Mouse (Mus musculus): ENCODE data around the gene Mtus2. TPM values are rescaled to one million over a fixed set of nuclear protein-coding genes. Genes with fewer than 3 reads are reported as not detected.

The Mtus2 gene
- polyA plus RNA-seq, 1 experiment from 2014 or later = 5.5 TPM

DNA sequence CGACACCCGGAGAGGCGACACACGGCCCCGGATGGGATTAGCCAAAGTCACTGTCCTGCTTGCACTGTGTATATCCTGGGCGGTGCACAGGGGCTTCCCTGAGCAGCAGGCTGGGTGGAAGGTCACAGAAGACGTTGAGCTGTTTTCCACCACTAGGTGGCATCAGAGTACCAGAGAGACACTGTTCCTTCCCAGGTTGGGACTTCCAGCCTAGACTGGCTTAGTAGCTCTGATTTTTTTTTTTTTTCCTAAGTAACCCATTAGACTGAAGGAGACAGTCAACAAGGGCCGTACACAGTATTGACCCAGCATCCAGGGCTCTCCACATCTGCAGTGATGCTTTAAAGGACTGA lies 375.5 kb downstream of the Mtus2 start:
- H3K9ac ChIP-seq (replicated peaks; ENCODE audit: low read depth) = no peak overlapping the region
- no peaks in the 10 kb centered on the region for H3K9me3 ChIP-seq (ENCODE audit: low read length)
- no peaks in the 10 kb centered on the region for H3K36me3 ChIP-seq (ENCODE audit: insufficient read depth, low read length)
- H3K27me3 ChIP-seq (replicated peaks; ENCODE audit: insufficient read depth, low read length) = no peaks in the 10 kb centered on the region
- WGBS = 15% methylated on average over 8 of the region's 8 CpGs
- TF ChIP-seq CTCF (IDR thresholded peaks at IDR 0.05) (peak; percentile 95), EP300 (IDR thresholded peaks at IDR 0.05) (no peak)
- no peaks in the 10 kb centered on the region for H3K4me1 ChIP-seq (ENCODE audit: insufficient read depth, low read depth, low read length)
- no peak overlapping the region for H3K27ac ChIP-seq (ENCODE audit: low read length)
- ATAC-seq (peak; percentile 87), DNase-seq (ENCODE audit: low spot score) (peak; percentile 91)
- H3K4me2 ChIP-seq (replicated peaks; ENCODE audit: low read depth, low read length) = no peak overlapping the region
- no peak overlapping the region for H3K4me3 ChIP-seq (ENCODE audit: low read depth, low read length)

DNA sequence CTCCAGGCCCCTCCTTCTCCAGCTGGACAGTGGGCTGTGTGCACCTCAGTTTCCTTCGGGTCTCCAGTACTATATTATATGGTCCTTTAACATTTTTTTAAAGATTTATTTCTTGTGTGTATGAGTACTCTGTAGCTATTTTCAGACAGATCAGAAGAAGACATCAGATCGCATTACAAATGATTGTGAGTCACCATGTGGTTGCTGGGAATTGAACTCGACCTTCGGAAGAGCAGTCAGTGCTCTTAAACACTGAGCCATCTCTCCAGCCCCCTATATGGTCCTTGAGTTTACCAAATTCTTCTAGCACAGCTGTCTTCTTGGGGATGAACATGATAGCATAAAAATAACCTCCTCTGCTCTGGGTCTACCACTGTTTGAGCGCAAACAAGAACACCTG lies 382.0 kb downstream of the Mtus2 start:
- ATAC-seq = no peak
- no peak overlapping the region for H3K4me2 ChIP-seq (replicated peaks; ENCODE audit: low read depth, low read length)
- WGBS = 88% methylated on average over 5 of the region's 5 CpGs
- no peak overlapping the region for H3K9ac ChIP-seq (replicated peaks; ENCODE audit: low read depth)
- H3K27me3 ChIP-seq (replicated peaks; ENCODE audit: insufficient read depth, low read length) = no peaks in the 10 kb centered on the region
- no peak overlapping the region for H3K27ac ChIP-seq (ENCODE audit: low read length)
- H3K4me1 ChIP-seq (ENCODE audit: insufficient read depth, low read depth, low read length) = no peaks in the 10 kb centered on the region
- H3K4me3 ChIP-seq (ENCODE audit: low read depth, low read length) = no peak overlapping the region
- no peak for DNase-seq (ENCODE audit: low spot score)
- no peaks in the 10 kb centered on the region for H3K9me3 ChIP-seq (ENCODE audit: low read length)
- H3K36me3 ChIP-seq (ENCODE audit: insufficient read depth, low read length) = no peaks in the 10 kb centered on the region
- TF ChIP-seq EP300 (IDR thresholded peaks at IDR 0.05) = no peak
- no peak for TF ChIP-seq CTCF (IDR thresholded peaks at IDR 0.05)

DNA sequence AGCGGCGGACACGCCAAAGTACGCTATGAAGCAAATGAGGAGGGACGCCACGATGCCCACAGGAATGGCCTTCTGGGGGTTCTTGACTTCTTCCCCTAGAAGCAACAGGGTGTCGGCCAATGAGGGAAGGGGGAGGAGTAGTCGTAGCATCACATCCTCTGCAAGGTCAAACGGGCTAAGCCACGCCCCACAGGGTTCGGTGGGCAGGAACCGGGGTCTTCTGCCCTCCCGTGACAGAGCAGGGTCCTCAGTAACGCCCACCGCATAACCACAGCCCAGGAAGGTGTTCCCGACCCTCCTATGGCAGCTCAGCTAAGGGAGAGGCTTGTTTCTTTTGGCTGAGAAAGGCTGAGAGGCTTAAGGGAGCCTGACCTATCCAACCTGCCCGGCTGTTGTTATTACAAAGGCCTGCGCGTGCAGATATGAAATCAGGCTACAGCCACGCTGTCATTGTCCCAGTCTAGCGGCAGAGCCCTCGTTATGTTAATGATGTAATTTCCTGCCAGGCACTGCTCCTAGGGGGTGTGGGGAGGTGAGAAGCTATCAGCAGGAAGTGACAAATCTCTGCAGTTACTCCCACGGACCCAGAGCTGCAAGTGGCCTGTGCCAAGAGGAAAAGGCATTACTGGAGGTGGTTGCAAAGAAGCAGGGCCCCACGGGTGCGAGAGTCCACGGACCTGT lies 385.1 kb downstream of the Mtus2 start:
- no peaks in the 10 kb centered on the region for H3K36me3 ChIP-seq (ENCODE audit: insufficient read depth, low read length)
- ATAC-seq = peak; percentile 96
- H3K9me3 ChIP-seq (ENCODE audit: low read length) = no peaks in the 10 kb centered on the region

DNA sequence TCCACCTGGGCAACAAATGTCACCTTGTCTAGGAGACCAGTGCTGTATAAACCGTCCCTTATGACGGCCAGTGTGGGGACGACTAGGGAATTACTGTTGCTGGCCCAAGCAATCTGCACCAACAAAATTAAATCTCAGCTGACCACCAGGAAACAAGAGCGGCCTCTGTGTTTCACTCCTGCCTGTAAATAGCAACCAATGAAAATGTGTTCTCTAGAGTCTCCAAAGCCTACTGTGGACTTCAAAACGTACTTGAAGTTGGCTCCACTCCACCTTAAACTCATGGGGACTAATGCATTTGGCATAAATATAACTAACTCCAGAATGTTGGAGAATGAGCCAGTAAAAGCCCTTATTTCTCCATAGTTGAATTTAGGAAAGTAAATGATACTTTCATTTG lies 387.3 kb downstream of the Mtus2 start:
- H3K9me3 ChIP-seq (ENCODE audit: low read length) = no peaks in the 10 kb centered on the region
- H3K4me3 ChIP-seq (ENCODE audit: low read depth, low read length) = no peak overlapping the region
- no peak for ATAC-seq
- no peak for DNase-seq (ENCODE audit: low spot score)
- TF ChIP-seq EP300 (IDR thresholded peaks at IDR 0.05) (no peak), CTCF (IDR thresholded peaks at IDR 0.05) (no peak)
- WGBS = 70% methylated on average over 5 of the region's 5 CpGs
- H3K4me2 ChIP-seq (replicated peaks; ENCODE audit: low read depth, low read length) = no peak overlapping the region
- H3K4me1 ChIP-seq (ENCODE audit: insufficient read depth, low read depth, low read length) = no peaks in the 10 kb centered on the region
- no peaks in the 10 kb centered on the region for H3K27me3 ChIP-seq (replicated peaks; ENCODE audit: insufficient read depth, low read length)
- H3K27ac ChIP-seq (ENCODE audit: low read length) = no peak overlapping the region
- no peaks in the 10 kb centered on the region for H3K36me3 ChIP-seq (ENCODE audit: insufficient read depth, low read length)
- no peak overlapping the region for H3K9ac ChIP-seq (replicated peaks; ENCODE audit: low read depth)

More for the DNA sequence above, 385.1 kb downstream of the Mtus2 start:
- H3K4me1 ChIP-seq (ENCODE audit: insufficient read depth, low read depth, low read length) = no peaks in the 10 kb centered on the region
- H3K4me3 ChIP-seq (ENCODE audit: low read depth, low read length) = no peak overlapping the region
- peak overlapping the region; percentile 66 for H3K27ac ChIP-seq (ENCODE audit: low read length)
- H3K9ac ChIP-seq (replicated peaks; ENCODE audit: low read depth) = no peak overlapping the region
- peak; percentile 89 for DNase-seq (ENCODE audit: low spot score)
- TF ChIP-seq CTCF (IDR thresholded peaks at IDR 0.05) (no peak), EP300 (IDR thresholded peaks at IDR 0.05) (peak; percentile 86)
- H3K27me3 ChIP-seq (replicated peaks; ENCODE audit: insufficient read depth, low read length) = no peaks in the 10 kb centered on the region
- H3K4me2 ChIP-seq (replicated peaks; ENCODE audit: low read depth, low read length) = peak overlapping the region; percentile 44
- WGBS = 32% methylated on average over 26 of the region's 26 CpGs

DNA sequence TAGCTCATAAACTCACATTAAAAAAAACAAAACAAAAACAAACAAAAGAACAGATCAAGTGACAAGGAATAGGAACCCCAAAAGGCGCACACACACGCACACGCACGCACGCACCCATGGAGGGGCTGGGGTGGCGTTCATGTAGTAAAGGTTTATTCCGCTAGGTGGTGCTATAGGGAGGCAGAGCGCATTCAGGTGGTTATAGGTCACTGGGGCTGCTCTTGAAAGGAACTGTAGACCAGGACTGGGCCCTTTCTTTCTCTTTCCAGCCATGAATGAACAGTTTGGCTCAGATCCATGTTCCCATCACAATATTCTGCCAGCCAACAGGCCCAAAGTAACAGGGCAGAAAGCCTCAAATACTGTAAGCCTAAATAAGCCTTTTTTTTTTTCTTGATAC lies 389.4 kb downstream of the Mtus2 start:
- Histone ChIP-seq H3K9ac (replicated peaks; ENCODE audit: low read depth) (no peak overlapping the region), H3K27me3 (replicated peaks; ENCODE audit: insufficient read depth, low read length) (no peaks in the 10 kb centered on the region), H3K36me3 (ENCODE audit: insufficient read depth, low read length) (no peaks in the 10 kb centered on the region), H3K4me3 (ENCODE audit: low read depth, low read length) (no peak overlapping the region), H3K27ac (ENCODE audit: low read length) (no peak overlapping the region), H3K9me3 (ENCODE audit: low read length) (no peaks in the 10 kb centered on the region), H3K4me2 (replicated peaks; ENCODE audit: low read depth, low read length) (no peak overlapping the region), H3K4me1 (ENCODE audit: insufficient read depth, low read depth, low read length) (no peaks in the 10 kb centered on the region)
- 88% methylated on average over 8 of the region's 8 CpGs for WGBS
- peak; percentile 51 for TF ChIP-seq CTCF (IDR thresholded peaks at IDR 0.05)
- TF ChIP-seq EP300 (IDR thresholded peaks at IDR 0.05) = no peak
- DNase-seq (ENCODE audit: low spot score) (no peak), ATAC-seq (no peak)

DNA sequence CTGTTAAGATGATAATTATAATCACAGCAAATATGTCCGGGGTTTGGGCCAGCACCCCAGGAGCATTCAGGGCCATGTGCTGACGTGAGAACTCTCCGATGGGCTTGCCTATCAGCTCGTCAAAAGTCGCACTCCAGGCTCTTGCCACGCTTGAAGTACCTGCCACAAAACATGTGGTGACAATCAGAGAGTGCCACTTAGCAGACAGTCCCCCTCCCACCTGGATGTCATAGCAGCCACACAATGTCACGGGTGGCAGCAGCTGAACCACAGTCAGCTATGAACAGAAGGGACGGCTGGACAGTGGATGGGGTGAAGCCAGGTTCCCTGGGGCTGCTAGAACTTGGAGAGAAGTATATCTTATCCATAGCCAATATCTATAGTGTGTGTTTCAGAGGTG lies 391.0 kb downstream of the Mtus2 start:
- Histone ChIP-seq H3K9me3 (ENCODE audit: low read length) (no peaks in the 10 kb centered on the region), H3K36me3 (ENCODE audit: insufficient read depth, low read length) (no peaks in the 10 kb centered on the region), H3K4me1 (ENCODE audit: insufficient read depth, low read depth, low read length) (no peaks in the 10 kb centered on the region), H3K9ac (replicated peaks; ENCODE audit: low read depth) (no peak overlapping the region), H3K4me3 (ENCODE audit: low read depth, low read length) (no peak overlapping the region), H3K27ac (ENCODE audit: low read length) (no peak overlapping the region), H3K27me3 (replicated peaks; ENCODE audit: insufficient read depth, low read length) (no peaks in the 10 kb centered on the region), H3K4me2 (replicated peaks; ENCODE audit: low read depth, low read length) (no peak overlapping the region)
- ATAC-seq (no peak), DNase-seq (ENCODE audit: low spot score) (no peak)
- TF ChIP-seq CTCF (IDR thresholded peaks at IDR 0.05) (no peak), EP300 (IDR thresholded peaks at IDR 0.05) (no peak)
- 79% methylated on average over 8 of the region's 8 CpGs for WGBS
